Mouse (Mus musculus): ENCODE data around the gene Il9. TPM values are rescaled to one million over a fixed set of nuclear protein-coding genes. Genes with fewer than 3 reads are reported as not detected.

The Il9 gene
- polyA plus RNA-seq, 1 experiment from 2014 or later: not detected

DNA sequence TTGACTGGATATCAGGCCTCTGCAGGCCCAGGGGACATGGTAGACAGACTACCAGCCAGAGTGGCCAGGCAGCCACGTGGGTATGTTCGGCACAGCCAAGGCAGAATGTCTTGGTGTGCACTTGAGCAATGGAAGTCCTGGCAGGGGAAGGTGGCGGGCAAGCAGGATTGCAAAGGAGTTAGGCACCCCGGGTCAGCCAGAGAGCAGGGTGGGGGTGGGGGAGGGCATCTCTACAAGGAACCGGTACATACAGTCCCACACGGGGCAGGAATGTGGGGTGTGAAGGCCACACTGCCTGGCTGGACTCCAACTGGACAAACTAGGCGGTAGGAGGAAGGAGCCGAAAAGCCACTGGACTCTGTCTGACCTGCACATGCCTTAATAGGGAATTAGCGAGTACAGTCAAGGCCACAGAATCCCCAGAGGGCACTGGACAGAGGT, 47.7 kb downstream of the Il9 start:
- H3K9ac ChIP-seq: no peak overlapping the region
- DNase-seq (ENCODE audit: low spot score): no peak
- H3K4me1 ChIP-seq (replicated peaks; ENCODE audit: control insufficient read depth, insufficient read depth, low read length): peaks cover 9% of the 10 kb centered on the region
- no peak overlapping the region for H3K4me3 ChIP-seq (replicated peaks; ENCODE audit: low read length)
- H3K4me2 ChIP-seq (replicated peaks): no peak overlapping the region
- ATAC-seq (ENCODE audit: low FRiP score): no peak
- H3K27ac ChIP-seq: no peak overlapping the region
- no peaks in the 10 kb centered on the region for H3K36me3 ChIP-seq (replicated peaks; ENCODE audit: control insufficient read depth, insufficient read depth)
- H3K27me3 ChIP-seq (ENCODE audit: control insufficient read depth, insufficient read depth, low read length): peaks cover 34% of the 10 kb centered on the region
- 72% methylated on average over 9 of the region's 9 CpGs for WGBS
- H3K9me3 ChIP-seq (ENCODE audit: control insufficient read depth, low read length): no peaks in the 10 kb centered on the region

DNA sequence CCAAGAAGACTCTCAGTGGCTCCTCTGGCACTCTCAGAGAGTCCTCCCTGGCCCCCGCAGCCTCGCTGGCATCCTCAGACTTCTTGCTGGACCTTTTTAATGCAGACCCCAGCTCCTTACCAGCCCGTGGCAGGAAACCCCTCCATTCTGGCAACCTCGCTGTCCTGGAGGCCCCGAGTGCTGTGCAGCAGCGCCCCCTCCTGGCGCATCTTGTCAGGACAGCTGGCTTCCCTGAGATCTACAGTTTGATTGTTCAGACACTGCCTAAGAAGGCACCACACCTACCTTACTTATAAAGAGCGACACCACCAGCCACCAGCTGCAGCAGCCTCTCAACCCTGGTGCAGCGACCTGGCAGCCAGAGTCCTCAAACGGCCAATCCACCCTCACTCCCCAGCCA, 48.6 kb downstream of the Il9 start:
- Histone ChIP-seq H3K9ac (no peak overlapping the region), H3K27me3 (ENCODE audit: control insufficient read depth, insufficient read depth, low read length) (peaks cover 31% of the 10 kb centered on the region)
- 8% methylated on average over 10 of the region's 10 CpGs for WGBS

DNA sequence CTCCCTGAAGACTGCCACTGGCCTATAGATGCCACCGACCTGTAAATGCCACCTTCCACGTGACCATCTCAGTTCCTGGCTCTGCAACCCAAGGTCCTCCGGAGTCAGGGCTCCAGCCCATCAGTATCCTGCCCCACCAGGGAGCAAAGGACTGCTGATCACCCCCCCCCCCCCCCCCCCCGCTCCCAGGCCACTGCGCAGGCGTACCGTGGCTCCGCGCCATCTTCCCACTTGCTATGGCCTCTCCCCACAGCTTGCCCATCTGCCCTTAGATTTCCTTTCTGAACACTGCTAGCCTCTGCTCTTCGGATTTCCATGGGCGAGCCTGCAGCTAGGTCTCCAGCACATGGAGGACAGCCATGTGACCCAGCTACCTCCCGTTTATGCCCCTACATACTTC, 49.5 kb downstream of the Il9 start:
- no peak overlapping the region for H3K4me3 ChIP-seq (replicated peaks; ENCODE audit: low read length)
- ATAC-seq (ENCODE audit: low FRiP score) (no peak), DNase-seq (ENCODE audit: low spot score) (no peak)
- no peaks in the 10 kb centered on the region for H3K9me3 ChIP-seq (ENCODE audit: control insufficient read depth, low read length)
- H3K4me2 ChIP-seq (replicated peaks): no peak overlapping the region
- no peaks in the 10 kb centered on the region; the same call in 1 of the 2 replicates for H3K4me1 ChIP-seq (replicated peaks; ENCODE audit: control insufficient read depth, insufficient read depth, low read length)
- peaks cover 24% of the 10 kb centered on the region for H3K27me3 ChIP-seq (ENCODE audit: control insufficient read depth, insufficient read depth, low read length)
- H3K9ac ChIP-seq: no peak overlapping the region
- 84% methylated on average over 8 of the region's 12 CpGs for WGBS
- no peaks in the 10 kb centered on the region for H3K36me3 ChIP-seq (replicated peaks; ENCODE audit: control insufficient read depth, insufficient read depth)
- H3K27ac ChIP-seq: no peak overlapping the region

More for the DNA sequence above, 48.6 kb downstream of the Il9 start:
- peaks cover 6% of the 10 kb centered on the region for H3K4me1 ChIP-seq (replicated peaks; ENCODE audit: control insufficient read depth, insufficient read depth, low read length)
- H3K27ac ChIP-seq: no peak overlapping the region
- no peak overlapping the region for H3K4me2 ChIP-seq (replicated peaks)
- DNase-seq (ENCODE audit: low spot score) (peak; percentile 82), ATAC-seq (ENCODE audit: low FRiP score) (no peak)
- H3K36me3 ChIP-seq (replicated peaks; ENCODE audit: control insufficient read depth, insufficient read depth): no peaks in the 10 kb centered on the region
- no peak overlapping the region for H3K4me3 ChIP-seq (replicated peaks; ENCODE audit: low read length)
- no peaks in the 10 kb centered on the region for H3K9me3 ChIP-seq (ENCODE audit: control insufficient read depth, low read length)

Other genes starting within 250 kb of the Il9 start
- 2.6 TPM in 1 of 2 replicates, not detected in the other for gene Neurog1, start 230.1 kb downstream of the Il9 start, polyA plus RNA-seq (2014; fragmentation: Nextera tagmentation; extraction: Ambion mirVana)
- gene Cxcl14, start 185.7 kb downstream of the Il9 start, polyA plus RNA-seq (2014; fragmentation: Nextera tagmentation; extraction: Ambion mirVana): 2.2 and 5.8 TPM in 2 replicates
- not detected in 2 replicates for gene Gm3045, start 55.7 kb downstream of the Il9 start, polyA plus RNA-seq (2014; fragmentation: Nextera tagmentation; extraction: Ambion mirVana)
- gene Slc25a48, start 43.9 kb downstream of the Il9 start, polyA plus RNA-seq (2014; fragmentation: Nextera tagmentation; extraction: Ambion mirVana): 0.08 TPM in 1 of 2 replicates, not detected in the other
- 3.9 and 4.1 TPM in 2 replicates for gene Fbxl21, start 40.2 kb upstream of the Il9 start, polyA plus RNA-seq (2014; fragmentation: Nextera tagmentation; extraction: Ambion mirVana)
- gene Lect2, start 66.3 kb upstream of the Il9 start, polyA plus RNA-seq (2014; fragmentation: Nextera tagmentation; extraction: Ambion mirVana): not detected in 2 replicates
- 5.2 and 7.1 TPM in 2 replicates for gene Tgfbi, start 127.3 kb upstream of the Il9 start, polyA plus RNA-seq (2014; fragmentation: Nextera tagmentation; extraction: Ambion mirVana)
- gene Smad5, start 220.8 kb upstream of the Il9 start, polyA plus RNA-seq (2014; fragmentation: Nextera tagmentation; extraction: Ambion mirVana): 32.3 and 33.8 TPM in 2 replicates

All from hindbrain, embryonic 14.5 days (tissue).